Mouse (Mus musculus) left cerebral cortex, postnatal 14 days (tissue): Measurements from ENCODE around the gene Phf21a. TPM values are rescaled to one million over a fixed set of nuclear protein-coding genes. Genes with fewer than 3 reads are reported as not detected.

Experiments
- DNase-seq, 2 experiments: peaks; one replicate each; pipeline ENCODE4 v3.0.0; 2021 to 2022; ENCODE audit warnings: low spot score in 2 of 2, mixed read lengths in 1 of 2
- intact Hi-C: fragments of 180-260 bp; cut with DNase I; formaldehyde crosslinking; loops from one replicate; pipeline ENCODE4 v1.15.1; 2025
- total RNA-seq, 2 experiments: library from RNA; stranded (reverse); gene quantifications; 2 replicates each; pipeline ENCODE4 v1.2.3; 2021

Phf21a gene
- total RNA-seq, 2 experiments from 2014 or later = 64.5 to 73.9 TPM

- intact Hi-C loops = no loop called here
- no peak for DNase-seq
Measured at GRCm38 (mm10) chr2:92199562-92200286, 106.8 kb downstream of the Phf21a start.

GRCm38 (mm10) chr2:92202319-92203040 is 109.6 kb downstream of the Phf21a start:
- intact Hi-C loops = no loop called here
- no peak for DNase-seq

- DNase-seq = no peak
- intact Hi-C loops = no loop called here
Measured at GRCm38 (mm10) chr2:92205010-92205639, 112.2 kb downstream of the Phf21a start.

- DNase-seq = no peak
- intact Hi-C loops = no loop called here
Measured at GRCm38 (mm10) chr2:92210409-92210808, 117.5 kb downstream of the Phf21a start.

- intact Hi-C loops = no loop called here
- DNase-seq = no peak
Measured at GRCm38 (mm10) chr2:92221431-92221830, 128.5 kb downstream of the Phf21a start.

- DNase-seq = no peak
- intact Hi-C loops = no loop called here
Measured at GRCm38 (mm10) chr2:92225592-92225991, 132.7 kb downstream of the Phf21a start.

GRCm38 (mm10) chr2:92229973-92230372 is 137.1 kb downstream of the Phf21a start:
- no peak for DNase-seq
- intact Hi-C loops = no loop called here

- intact Hi-C loops = no loop called here
- DNase-seq = no peak
Measured at GRCm38 (mm10) chr2:92231706-92232105, 138.8 kb downstream of the Phf21a start.

- intact Hi-C loops = no loop called here
- no peak for DNase-seq
Measured at GRCm38 (mm10) chr2:92234768-92235332, 141.9 kb downstream of the Phf21a start.

GRCm38 (mm10) chr2:92240299-92240698 is 147.4 kb downstream of the Phf21a start:
- DNase-seq = no peak
- intact Hi-C loops = no loop called here

- intact Hi-C loops = no loop called here
- no peak for DNase-seq
Measured at GRCm38 (mm10) chr2:92240816-92241215, 147.9 kb downstream of the Phf21a start.

- no peak for DNase-seq
- intact Hi-C loops = no loop called here
Measured at GRCm38 (mm10) chr2:92241317-92241716, 148.4 kb downstream of the Phf21a start.

GRCm38 (mm10) chr2:92246112-92246511 is 153.2 kb downstream of the Phf21a start:
- no peak for DNase-seq
- intact Hi-C loops = no loop called here

- no peak for DNase-seq
- intact Hi-C loops = no loop called here
Measured at GRCm38 (mm10) chr2:92247711-92248110, 154.8 kb downstream of the Phf21a start.

GRCm38 (mm10) chr2:92250472-92250871 is 157.6 kb downstream of the Phf21a start:
- DNase-seq = no peak
- intact Hi-C loops = no loop called here

- DNase-seq = no peak
- intact Hi-C loops = no loop called here
Measured at GRCm38 (mm10) chr2:92253777-92254176, 160.9 kb downstream of the Phf21a start.

GRCm38 (mm10) chr2:92256141-92256540 is 163.2 kb downstream of the Phf21a start:
- DNase-seq = no peak
- intact Hi-C loops = no loop called here

GRCm38 (mm10) chr2:92257372-92257956 is 164.5 kb downstream of the Phf21a start:
- peak in 1 of 2 experiments; percentile 28 for DNase-seq
- intact Hi-C loops = no loop called here

- intact Hi-C loops = no loop called here
- DNase-seq = no peak
Measured at GRCm38 (mm10) chr2:92259924-92260323, 167.0 kb downstream of the Phf21a start.

GRCm38 (mm10) chr2:92266100-92266617 is 173.2 kb downstream of the Phf21a start:
- intact Hi-C loops = no loop called here
- peak in 1 of 2 experiments; percentile 20 for DNase-seq
